Mouse (Mus musculus): ENCODE measurements around the gene Ticam1.
"Not testable (repeated sequence)": the region's sequence is repeated elsewhere in the genome, so short reads cannot be mapped to it uniquely, and the experiment has no call there.

GRCm38 (mm10) chr17:56258269-56258668 is 18.3 kb downstream of the Ticam1 start:
- not testable (repeated sequence) for TF ChIP-seq POLR2A, CTCF (IDR thresholded peaks at IDR 0.05; ENCODE audit: insufficient read depth, low read depth, low read length)
